Mouse (Mus musculus) kidney, postnatal 14 days (tissue): ENCODE data around the gene Cavin1.

Experiments used
- DNase-seq: peaks from one replicate; pipeline ENCODE4 v3.0.0; 2022; ENCODE audit warnings: mixed read lengths

The Cavin1 gene

GRCm38 (mm10) chr11:100949540-100949939 lies 21.1 kb downstream of the Cavin1 start:
- no peak for DNase-seq

GRCm38 (mm10) chr11:100948317-100948716 lies 22.4 kb downstream of the Cavin1 start:
- no peak for DNase-seq

- DNase-seq: no peak
Observed at GRCm38 (mm10) chr11:100947548-100947947, 23.1 kb downstream of the Cavin1 start.

- peak; percentile 48 for DNase-seq
Observed at GRCm38 (mm10) chr11:100946862-100947261, 23.8 kb downstream of the Cavin1 start.

- no peak for DNase-seq
Observed at GRCm38 (mm10) chr11:100942388-100942787, 28.3 kb downstream of the Cavin1 start.

GRCm38 (mm10) chr11:100939512-100940151 lies 31.1 kb downstream of the Cavin1 start, which contains the start of gene Stat3:
Gene Stat3, minus strand, starts transcription at chr11:100939540.
- DNase-seq: peak; percentile 100

GRCm38 (mm10) chr11:100938711-100939511 lies 31.8 kb downstream of the Cavin1 start:
- DNase-seq: peak; percentile 29

- peak; percentile 41 for DNase-seq
Observed at GRCm38 (mm10) chr11:100938112-100938511, 32.6 kb downstream of the Cavin1 start.

GRCm38 (mm10) chr11:100937295-100937694 lies 33.4 kb downstream of the Cavin1 start:
- DNase-seq: no peak

- no peak for DNase-seq
Observed at GRCm38 (mm10) chr11:100935373-100936355, 35.0 kb downstream of the Cavin1 start.

- peak; percentile 65 for DNase-seq
Observed at GRCm38 (mm10) chr11:100931254-100931921, 39.3 kb downstream of the Cavin1 start.

GRCm38 (mm10) chr11:100930611-100931010 lies 40.1 kb downstream of the Cavin1 start:
- DNase-seq: no peak

GRCm38 (mm10) chr11:100927386-100927785 lies 43.3 kb downstream of the Cavin1 start:
- DNase-seq: no peak

- no peak for DNase-seq
Observed at GRCm38 (mm10) chr11:100924386-100924919, 46.2 kb downstream of the Cavin1 start.

- no peak for DNase-seq
Observed at GRCm38 (mm10) chr11:100920887-100921624, 49.6 kb downstream of the Cavin1 start.

- no peak for DNase-seq
Observed at GRCm38 (mm10) chr11:100918007-100918406, 52.7 kb downstream of the Cavin1 start.

- no peak for DNase-seq
Observed at GRCm38 (mm10) chr11:100916432-100916971, 54.2 kb downstream of the Cavin1 start.

- DNase-seq: no peak
Observed at GRCm38 (mm10) chr11:100915063-100915462, 55.6 kb downstream of the Cavin1 start.

GRCm38 (mm10) chr11:100914415-100914814 lies 56.3 kb downstream of the Cavin1 start:
- no peak for DNase-seq

- no peak for DNase-seq
Observed at GRCm38 (mm10) chr11:100912401-100913155, 58.1 kb downstream of the Cavin1 start.
